Mouse (Mus musculus) liver, embryonic 12.5 days (tissue): ENCODE results near the gene Cnpy1. TPM values are rescaled to one million over a fixed set of nuclear protein-coding genes. Genes with fewer than 3 reads are reported as not detected.

Experiments
- ATAC-seq: fragments of 200-750 bp; cut with Nextera tagmentation; 2 replicates; pipeline ENCODE4 v1.8.0; 2017; ENCODE audit warnings: moderate number of reproducible peaks, mild to moderate bottlenecking, moderate library complexity
- H3K27ac ChIP-seq: fragments of 300-500 bp; sonication (generic); 2 replicates; pipeline ENCODE4 v1.5.1; 2016; ENCODE audit warnings: mild to moderate bottlenecking
- H3K27me3 ChIP-seq: fragments of 300-500 bp; sonication (generic); replicated peaks from 2 replicates; pipeline ENCODE4 v1.6.1; 2016; ENCODE audit warnings: mild to moderate bottlenecking, moderate library complexity
- H3K36me3 ChIP-seq: fragments of 300-500 bp; sonication (generic); 2 replicates; pipeline ENCODE4 v1.6.1; 2016; ENCODE audit warnings: mild to moderate bottlenecking, moderate library complexity
- H3K4me1 ChIP-seq: fragments of 300-500 bp; sonication (generic); 2 replicates; pipeline ENCODE4 v1.6.1; 2016
- H3K4me2 ChIP-seq: fragments of 300-500 bp; sonication (generic); 2 replicates; pipeline ENCODE4 v1.6.1; 2016; ENCODE audit warnings: mild to moderate bottlenecking, moderate library complexity
- H3K4me3 ChIP-seq: fragments of 300-500 bp; sonication (generic); 2 replicates; pipeline ENCODE4 v1.5.1; 2016; ENCODE audit warnings: mild to moderate bottlenecking, moderate library complexity
- H3K9ac ChIP-seq: fragments of 300-500 bp; sonication (generic); 2 replicates; pipeline ENCODE4 v1.6.1; 2016; ENCODE audit warnings: mild to moderate bottlenecking, moderate library complexity
- H3K9me3 ChIP-seq: fragments of 300-500 bp; sonication (generic); replicated peaks from 2 replicates; pipeline ENCODE4 v1.6.1; 2016; ENCODE audit warnings: mild to moderate bottlenecking, moderate library complexity
- WGBS: fragments of 180-500 bp; shearing (Covaris S2); methylation state at CpG from one replicate; pipeline ENCODE4 v1.1.7; 2016; ENCODE audit not compliant: insufficient replicate concordance; 5-methylcytosine and 5-hydroxymethylcytosine counted together
- polyA plus RNA-seq: library from polyadenylated mRNA; unstranded; fragments of >200 nt; fragmentation: Nextera tagmentation; extraction: Ambion mirVana; gene quantifications from 2 replicates; pipeline ENCODE4 v1.2.1, GENCODE M21; 2016

Cnpy1 gene
- not detected in 2 replicates for polyA plus RNA-seq

DNA sequence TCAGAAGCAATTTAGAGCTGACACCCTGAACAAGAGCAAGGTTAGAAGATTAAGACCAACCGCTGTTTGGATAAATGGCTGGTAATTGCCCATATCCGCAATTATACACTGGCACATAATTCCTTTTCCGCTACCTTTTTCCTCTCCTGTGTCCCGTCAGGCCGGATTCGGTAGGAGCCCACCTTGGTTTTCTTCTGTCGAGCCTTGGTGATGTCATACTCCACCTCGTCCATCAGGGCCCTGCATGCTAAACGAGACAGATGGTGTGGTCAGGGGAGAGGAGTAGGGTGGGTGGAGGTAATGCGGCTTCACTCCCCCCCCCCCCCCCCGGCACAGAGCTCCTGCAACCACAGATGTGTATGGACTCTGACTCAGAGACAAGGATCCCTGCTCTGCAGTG is at the start of gene Cnpy1:
TSS of gene Cnpy1 (minus strand) at position 233 of the 400 bp plus-strand sequence.
- Histone ChIP-seq H3K9ac (no peak within 1 kb of the TSS), H3K27ac (no peak within 1 kb of the TSS), H3K27me3 (peaks cover 14% of the 10 kb centered on the region; the same call in 1 of the 2 replicates), H3K4me3 (no peak within 1 kb of the TSS), H3K36me3 (no peaks in the 10 kb centered on the region), H3K4me2 (no peak within 1 kb of the TSS), H3K9me3 (no peaks in the 10 kb centered on the region), H3K4me1 (no peaks in the 10 kb centered on the region)
- 56% methylated on average over 11 of the region's 11 CpGs for WGBS
- ATAC-seq, result no peak

- no peaks in the 10 kb centered on the region for H3K4me1 ChIP-seq
- no peak overlapping the region for H3K27ac ChIP-seq
- no peak overlapping the region for H3K4me3 ChIP-seq
- H3K27me3 ChIP-seq, result 0 out of 2 replicates have a peak, but pooled peaks cover 4% of the 10 kb centered on the region
- no peaks in the 10 kb centered on the region for H3K36me3 ChIP-seq
- no peak overlapping the region for H3K9ac ChIP-seq
- WGBS, result 5% methylated on average over 6 of the region's 6 CpGs
- H3K4me2 ChIP-seq, result no peak overlapping the region
- no peaks in the 10 kb centered on the region for H3K9me3 ChIP-seq
- no peak for ATAC-seq
Measured at GRCm38 (mm10) chr5:28293990-28294389, 48.4 kb upstream of the Cnpy1 start.

DNA sequence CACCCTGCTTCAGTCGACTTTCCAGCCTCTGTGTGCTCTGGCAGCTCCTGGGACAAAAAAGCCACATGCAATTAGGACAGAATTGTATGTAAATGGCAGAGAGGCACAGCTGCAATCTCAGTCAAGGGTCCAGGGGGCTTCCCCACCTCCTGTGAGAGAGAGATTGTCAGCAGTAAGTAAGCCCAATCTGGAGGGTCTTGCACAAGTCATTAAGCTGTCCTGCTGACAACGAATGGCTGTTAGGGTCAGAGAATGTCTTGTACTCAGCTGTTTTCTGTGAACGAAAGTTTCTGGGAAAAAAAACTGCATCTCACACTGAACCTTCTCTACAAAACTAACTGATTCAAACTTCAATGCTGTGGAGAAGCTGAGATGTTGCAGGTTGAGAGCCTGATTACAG is 46.7 kb upstream of the Cnpy1 start:
- Histone ChIP-seq H3K27me3 (0 out of 2 replicates have a peak, but pooled peaks cover 4% of the 10 kb centered on the region), H3K4me3 (no peak overlapping the region), H3K9ac (no peak overlapping the region), H3K9me3 (no peaks in the 10 kb centered on the region), H3K27ac (no peak overlapping the region), H3K4me2 (no peak overlapping the region), H3K4me1 (no peaks in the 10 kb centered on the region), H3K36me3 (no peaks in the 10 kb centered on the region)
- 47% methylated on average over 3 of the region's 3 CpGs for WGBS
- ATAC-seq, result no peak

GRCm38 (mm10) chr5:28291118-28291850 is 45.7 kb upstream of the Cnpy1 start:
- Histone ChIP-seq H3K27ac (no peak overlapping the region), H3K36me3 (no peaks in the 10 kb centered on the region), H3K4me2 (no peak overlapping the region), H3K9me3 (no peaks in the 10 kb centered on the region), H3K27me3 (0 out of 2 replicates have a peak, but pooled peaks cover 4% of the 10 kb centered on the region), H3K9ac (no peak overlapping the region), H3K4me3 (no peak overlapping the region), H3K4me1 (no peaks in the 10 kb centered on the region)
- WGBS, result 58% methylated on average over 5 of the region's 5 CpGs
- ATAC-seq, result no peak

DNA sequence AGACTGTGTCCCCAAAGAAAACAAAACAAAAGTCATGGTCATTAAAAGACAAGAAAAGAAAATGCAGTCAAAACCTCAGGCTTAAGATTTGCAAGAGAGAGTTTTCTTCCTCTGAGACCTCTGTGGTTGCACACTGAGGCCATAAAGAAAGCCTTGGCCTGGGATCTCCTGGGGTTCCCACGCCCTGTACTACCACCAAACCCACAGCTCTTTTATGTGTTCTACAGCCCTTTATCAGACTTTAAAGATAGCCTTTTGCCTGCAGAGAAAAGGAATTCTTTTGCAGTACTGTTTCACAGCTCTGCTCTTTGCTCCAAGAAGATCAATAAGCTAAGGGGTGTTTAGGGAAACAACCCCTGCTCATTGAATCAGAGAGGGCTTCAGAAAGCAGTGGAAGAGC is 45.0 kb upstream of the Cnpy1 start:
- no peak overlapping the region for H3K4me2 ChIP-seq
- 0 out of 2 replicates have a peak, but pooled peaks cover 4% of the 10 kb centered on the region for H3K27me3 ChIP-seq
- WGBS, result 35% methylated on average over 1 of the region's 1 CpGs
- H3K4me1 ChIP-seq, result no peaks in the 10 kb centered on the region
- ATAC-seq, result no peak
- no peaks in the 10 kb centered on the region for H3K36me3 ChIP-seq
- no peaks in the 10 kb centered on the region for H3K9me3 ChIP-seq
- no peak overlapping the region for H3K4me3 ChIP-seq
- no peak overlapping the region for H3K9ac ChIP-seq
- H3K27ac ChIP-seq, result no peak overlapping the region

DNA sequence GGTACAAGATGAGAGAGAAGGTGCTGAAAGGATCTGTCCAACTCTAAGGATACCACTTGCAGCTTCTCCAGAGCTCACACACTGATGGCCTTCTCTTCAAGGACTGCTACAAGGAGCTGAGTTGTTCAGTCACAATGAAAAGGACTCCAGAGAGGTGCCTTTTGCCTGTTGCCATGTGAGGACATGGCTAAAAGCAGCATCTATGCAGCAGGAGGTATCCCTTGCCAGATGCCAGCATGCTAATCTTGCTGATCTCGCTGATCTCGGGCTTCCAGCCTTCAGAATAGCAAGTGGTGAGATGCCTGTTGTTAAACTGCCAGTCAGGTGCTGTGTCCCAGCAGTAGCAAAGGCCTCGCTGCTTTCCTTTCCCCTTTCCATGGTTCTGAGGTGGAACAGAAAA is 43.5 kb upstream of the Cnpy1 start:
- H3K9ac ChIP-seq, result no peak overlapping the region
- no peaks in the 10 kb centered on the region for H3K36me3 ChIP-seq
- no peak overlapping the region for H3K4me3 ChIP-seq
- H3K9me3 ChIP-seq, result no peaks in the 10 kb centered on the region
- 44% methylated on average over 3 of the region's 3 CpGs for WGBS
- H3K27me3 ChIP-seq, result 0 out of 2 replicates have a peak, but pooled peaks cover 4% of the 10 kb centered on the region
- H3K27ac ChIP-seq, result no peak overlapping the region
- no peaks in the 10 kb centered on the region for H3K4me1 ChIP-seq
- no peak overlapping the region for H3K4me2 ChIP-seq
- ATAC-seq, result no peak

- Histone ChIP-seq H3K4me2 (no peak overlapping the region), H3K9me3 (no peaks in the 10 kb centered on the region), H3K36me3 (no peaks in the 10 kb centered on the region), H3K27me3 (peaks cover 6% of the 10 kb centered on the region; the same call in 1 of the 2 replicates), H3K9ac (no peak overlapping the region), H3K4me3 (no peak overlapping the region), H3K27ac (no peak overlapping the region), H3K4me1 (no peaks in the 10 kb centered on the region)
- ATAC-seq, result no peak
- 62% methylated on average over 2 of the region's 2 CpGs for WGBS
Measured at GRCm38 (mm10) chr5:28277279-28277678, 31.7 kb upstream of the Cnpy1 start.

DNA sequence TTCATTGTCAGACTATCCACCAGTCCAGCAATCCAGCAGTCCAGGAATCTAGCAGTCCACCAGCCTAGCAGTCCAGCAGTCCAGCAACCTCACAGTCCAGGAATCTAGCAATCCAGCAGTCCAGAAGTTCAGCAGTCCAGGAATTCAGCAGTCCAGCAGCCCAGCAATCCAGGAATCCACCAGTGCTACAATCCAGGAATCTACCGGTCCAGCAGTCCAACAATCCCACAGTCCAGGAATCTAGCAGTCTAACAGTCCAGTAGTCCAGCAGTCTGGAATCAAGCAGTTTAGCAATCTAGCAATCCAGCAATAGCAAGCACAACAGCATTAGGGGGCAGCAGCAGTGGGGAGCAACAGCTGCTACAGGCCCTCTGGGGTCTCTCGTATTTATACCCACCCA is 27.2 kb upstream of the Cnpy1 start:
- H3K9ac ChIP-seq, result no peak overlapping the region
- H3K36me3 ChIP-seq, result no peaks in the 10 kb centered on the region
- ATAC-seq, result no peak
- peaks cover 23% of the 10 kb centered on the region for H3K4me1 ChIP-seq
- 65% methylated on average over 2 of the region's 2 CpGs for WGBS
- no peaks in the 10 kb centered on the region for H3K9me3 ChIP-seq
- no peak overlapping the region for H3K27ac ChIP-seq
- H3K4me3 ChIP-seq, result no peak overlapping the region
- peaks cover 6% of the 10 kb centered on the region; the same call in 1 of the 2 replicates for H3K27me3 ChIP-seq
- H3K4me2 ChIP-seq, result no peak overlapping the region

GRCm38 (mm10) chr5:28269469-28269991 is 23.9 kb upstream of the Cnpy1 start:
- Histone ChIP-seq H3K9ac (no peak overlapping the region), H3K27ac (no peak overlapping the region), H3K9me3 (no peaks in the 10 kb centered on the region), H3K4me1 (peaks cover 23% of the 10 kb centered on the region), H3K36me3 (no peaks in the 10 kb centered on the region), H3K4me3 (no peak overlapping the region), H3K27me3 (no peaks in the 10 kb centered on the region), H3K4me2 (peak overlapping the region; percentile 48)
- 9% methylated on average over 6 of the region's 6 CpGs for WGBS
- peak; percentile 94 for ATAC-seq

GRCm38 (mm10) chr5:28267576-28267975 is 22.0 kb upstream of the Cnpy1 start:
- H3K27me3 ChIP-seq, result 0 out of 2 replicates have a peak, but pooled peaks cover 3% of the 10 kb centered on the region
- no peak overlapping the region for H3K9ac ChIP-seq
- H3K27ac ChIP-seq, result no peak overlapping the region
- no peak overlapping the region for H3K4me2 ChIP-seq
- H3K4me3 ChIP-seq, result no peak overlapping the region
- H3K9me3 ChIP-seq, result no peaks in the 10 kb centered on the region
- WGBS, result 61% methylated on average over 2 of the region's 2 CpGs
- peaks cover 23% of the 10 kb centered on the region for H3K4me1 ChIP-seq
- no peaks in the 10 kb centered on the region for H3K36me3 ChIP-seq
- ATAC-seq, result no peak

DNA sequence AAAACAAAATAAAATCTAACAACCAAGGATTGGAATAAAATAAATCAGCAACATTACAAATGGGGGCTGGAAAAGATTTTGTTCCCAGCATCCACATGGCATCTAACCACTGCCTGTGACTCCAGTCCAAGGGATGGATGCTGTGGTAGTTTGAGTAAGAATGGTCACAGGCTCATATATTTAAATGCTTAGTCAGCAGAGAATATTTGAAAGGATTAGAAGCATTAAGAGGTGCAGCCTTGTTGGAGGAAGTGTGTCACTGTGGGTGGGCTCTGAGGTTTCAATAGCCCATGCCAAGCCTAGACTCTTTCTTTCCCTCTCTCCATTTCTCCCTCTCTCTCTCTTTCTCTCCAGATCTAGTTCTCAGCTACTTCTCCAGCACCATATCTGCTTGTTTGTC is 20.0 kb upstream of the Cnpy1 start:
- Histone ChIP-seq H3K9me3 (no peaks in the 10 kb centered on the region), H3K9ac (no peak overlapping the region), H3K27ac (no peak overlapping the region), H3K36me3 (no peaks in the 10 kb centered on the region), H3K27me3 (0 out of 2 replicates have a peak, but pooled peaks cover 10% of the 10 kb centered on the region), H3K4me3 (no peak overlapping the region), H3K4me2 (no peak overlapping the region), H3K4me1 (peaks cover 22% of the 10 kb centered on the region)
- ATAC-seq, result no peak

DNA sequence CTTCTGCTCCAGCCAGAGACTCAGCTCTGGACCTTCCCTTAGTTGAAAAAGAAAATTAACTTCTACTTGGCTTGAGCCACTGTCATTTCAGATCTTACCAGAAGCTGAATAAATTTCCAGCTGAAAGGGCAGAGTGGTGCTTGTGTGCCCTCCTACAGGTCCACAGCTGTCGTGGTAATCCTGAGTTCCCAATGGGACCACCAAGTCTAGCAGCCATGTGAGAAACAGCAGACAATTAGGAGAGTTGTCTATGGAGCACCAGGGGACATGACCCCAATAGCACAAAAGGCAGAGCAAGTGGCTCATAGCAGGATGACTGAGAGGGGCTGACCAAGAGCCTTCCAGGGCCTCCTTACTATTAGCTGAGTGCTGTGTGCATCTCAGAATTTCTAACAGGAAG is 18.2 kb upstream of the Cnpy1 start:
- 47% methylated on average over 1 of the region's 1 CpGs for WGBS
- Histone ChIP-seq H3K4me1 (peaks cover 4% of the 10 kb centered on the region), H3K27me3 (peaks cover 15% of the 10 kb centered on the region; the same call in 1 of the 2 replicates), H3K9ac (no peak overlapping the region), H3K4me3 (no peak overlapping the region), H3K9me3 (no peaks in the 10 kb centered on the region), H3K27ac (no peak overlapping the region), H3K4me2 (no peak overlapping the region), H3K36me3 (no peaks in the 10 kb centered on the region)
- ATAC-seq, result no peak
